Mouse (Mus musculus): ENCODE data around the gene Plekhg3.
A peak's percentile ranks its signal among the peaks of the same experiment; 100 is the strongest.

The Plekhg3 gene

GRCm38 (mm10) chr12:76587357-76587756 is 56.7 kb downstream of the Plekhg3 start:
- DNase-seq = no peak

DNA sequence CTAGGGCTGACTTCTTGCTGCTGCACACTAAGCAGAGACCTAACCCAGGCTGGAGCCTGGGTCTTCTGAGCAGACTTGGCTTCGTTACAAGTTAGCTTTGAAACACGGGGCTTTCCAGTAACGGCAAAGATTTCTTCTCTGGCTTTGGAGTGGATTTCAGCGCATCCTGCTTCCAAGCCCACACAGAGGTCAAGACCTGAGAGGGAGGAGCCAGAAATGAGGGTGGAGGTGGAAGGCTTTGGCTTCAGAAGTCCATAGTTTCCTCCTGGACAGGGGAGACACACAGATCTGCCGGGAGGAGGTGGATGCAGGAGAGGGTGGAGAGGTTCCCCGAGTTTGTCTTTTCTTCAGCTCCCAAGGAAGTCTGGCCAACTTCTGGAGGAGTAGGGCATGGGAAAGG is 58.8 kb downstream of the Plekhg3 start:
- no peak for DNase-seq

GRCm38 (mm10) chr12:76591037-76591436 is 60.3 kb downstream of the Plekhg3 start:
- DNase-seq = no peak

DNA sequence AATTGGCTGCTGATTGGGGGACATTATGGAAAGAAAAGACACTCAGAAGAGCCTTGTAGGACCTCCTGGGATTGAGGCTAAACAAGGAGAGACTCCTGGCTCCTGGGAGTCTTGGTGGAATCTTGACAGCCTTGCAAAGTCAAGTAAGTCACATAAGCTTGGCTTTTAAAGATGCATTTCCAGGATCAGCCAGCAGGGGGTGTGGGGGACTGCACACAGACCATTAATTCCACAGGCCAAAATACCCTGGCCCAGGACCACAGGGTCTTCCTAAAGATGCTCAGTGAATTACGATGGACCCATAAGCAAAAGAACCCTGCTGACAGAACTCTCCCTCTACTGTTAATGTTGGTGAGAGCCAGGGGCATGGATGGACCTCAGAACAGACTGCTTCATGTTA is 61.5 kb downstream of the Plekhg3 start:
- DNase-seq = peak; percentile 55

DNA sequence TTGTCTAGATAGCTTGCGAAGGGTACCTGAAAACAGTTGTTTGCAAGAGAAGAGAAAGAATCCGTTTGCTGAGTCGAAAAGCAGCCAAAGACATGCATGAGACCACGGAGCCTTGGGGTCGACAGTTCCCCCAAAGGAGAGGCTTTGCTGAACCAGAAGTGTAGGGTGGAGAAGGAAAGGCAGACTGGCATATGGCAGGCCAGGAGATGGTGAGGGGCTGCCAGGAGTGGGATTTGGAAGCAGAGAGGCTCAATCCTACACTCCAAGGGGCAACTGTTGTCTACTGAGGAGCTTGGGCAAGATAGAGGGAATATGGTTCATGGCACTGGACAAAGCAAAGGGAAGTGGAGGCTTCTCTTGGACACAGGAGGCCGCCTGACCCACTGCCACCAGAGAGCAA is 62.6 kb downstream of the Plekhg3 start:
- no peak for DNase-seq

- peak; percentile 54 for DNase-seq
Measured at GRCm38 (mm10) chr12:76593839-76594322, 63.2 kb downstream of the Plekhg3 start.

DNA sequence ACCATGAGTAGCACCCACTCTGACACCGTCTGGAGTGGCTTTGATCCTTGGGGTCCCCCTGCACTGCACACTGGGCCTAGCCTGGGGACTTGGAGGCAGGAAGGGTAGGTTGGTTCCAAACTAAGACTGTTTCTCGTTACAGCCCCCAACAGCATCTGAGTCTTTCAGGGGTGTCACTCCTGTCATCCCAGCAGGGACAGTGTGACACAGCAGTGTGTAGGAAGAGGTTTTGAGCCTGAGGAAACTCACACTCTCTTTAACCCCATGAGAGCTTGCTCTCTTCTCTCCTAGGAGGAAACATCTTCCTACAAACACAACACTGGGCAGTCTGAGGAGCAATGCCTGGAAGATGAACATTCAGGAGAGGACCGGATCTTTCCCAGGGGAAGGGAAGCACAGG is 63.9 kb downstream of the Plekhg3 start:
- DNase-seq = no peak

GRCm38 (mm10) chr12:76595830-76596229 is 65.1 kb downstream of the Plekhg3 start:
- no peak for DNase-seq

DNA sequence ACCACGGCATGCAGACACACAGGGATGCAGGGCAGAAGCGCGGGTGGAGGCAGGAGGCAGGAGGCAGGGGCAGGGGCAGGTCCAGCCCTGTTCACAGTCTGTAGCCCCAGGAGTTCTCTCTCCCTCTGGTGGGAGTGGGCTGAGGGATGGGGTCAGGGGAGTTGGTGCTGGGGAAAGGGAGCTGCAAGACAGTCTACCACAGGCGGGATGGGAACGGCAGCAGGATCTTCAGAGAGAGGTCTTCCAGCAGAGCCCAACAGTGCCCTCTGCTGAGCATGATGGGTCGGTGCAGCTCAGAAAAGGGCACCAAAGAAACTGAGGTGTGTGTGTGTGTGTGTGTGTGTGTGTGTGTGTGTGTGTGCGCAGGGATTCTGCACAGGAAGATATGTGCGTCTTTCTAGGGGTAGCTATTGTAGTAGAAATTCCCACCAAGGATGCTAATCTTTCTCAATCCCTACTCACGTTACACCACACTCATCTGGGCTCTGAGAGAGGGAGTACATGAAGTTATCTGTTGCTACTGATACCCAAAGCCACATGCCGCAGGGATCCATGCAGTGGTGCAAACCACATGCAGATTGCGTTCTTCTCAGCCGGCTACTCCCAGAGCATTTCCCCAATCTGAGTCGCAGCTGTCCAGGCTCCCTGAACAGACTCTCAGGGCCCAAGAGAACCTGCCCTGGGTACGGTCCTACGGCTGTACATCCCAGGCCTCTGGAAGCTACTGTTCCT is 65.8 kb downstream of the Plekhg3 start:
- DNase-seq = peak; percentile 74

DNA sequence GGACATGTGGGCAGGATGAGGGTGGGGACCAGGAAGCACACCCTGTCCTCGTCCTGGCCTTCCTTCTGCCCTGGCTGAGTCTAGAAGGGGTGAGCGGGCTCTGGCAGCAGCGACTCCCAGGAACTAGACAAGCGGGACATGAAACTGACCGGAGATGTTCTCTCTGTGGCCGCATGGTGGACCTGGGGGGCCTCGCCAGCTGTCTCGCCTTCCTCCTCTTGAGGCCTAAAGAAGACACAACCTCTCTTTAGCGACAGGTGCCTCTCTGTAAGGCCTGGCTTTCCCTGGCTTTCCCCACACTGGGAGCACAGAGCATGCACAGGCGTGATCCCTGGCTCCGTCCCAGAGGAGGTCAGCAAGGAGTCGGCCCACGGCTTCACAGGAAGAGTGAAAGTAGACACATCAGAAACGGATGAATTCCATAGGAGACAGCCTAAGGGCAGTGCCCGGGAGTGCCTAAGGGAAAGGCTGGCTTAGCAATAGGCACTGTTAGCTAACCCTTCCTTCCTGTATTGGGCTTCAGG is 66.9 kb downstream of the Plekhg3 start:
- no peak for DNase-seq

GRCm38 (mm10) chr12:76598196-76598928 is 67.7 kb downstream of the Plekhg3 start:
- no peak for DNase-seq

- no peak for DNase-seq
Measured at GRCm38 (mm10) chr12:76603779-76604178, 73.1 kb downstream of the Plekhg3 start.

DNA sequence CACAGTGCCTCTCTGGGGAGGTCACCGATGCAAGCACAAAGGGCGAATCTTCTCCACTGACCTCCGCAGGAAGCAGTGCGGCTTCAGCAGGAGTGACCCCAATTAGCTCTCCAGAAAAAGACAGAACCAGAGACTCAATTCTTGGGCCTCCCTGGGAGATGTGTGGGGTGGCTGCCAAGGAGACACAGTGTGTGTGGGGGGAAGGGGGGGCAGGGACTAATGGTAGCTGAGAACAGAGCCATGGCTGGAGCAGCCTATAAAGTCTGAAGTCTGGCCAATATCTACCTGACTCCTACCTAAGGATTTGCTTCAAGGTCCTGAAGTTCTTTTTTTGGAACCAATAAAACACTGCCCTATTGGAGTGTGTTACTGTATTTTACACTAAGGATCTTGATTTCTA is 73.9 kb downstream of the Plekhg3 start:
- no peak for DNase-seq

DNA sequence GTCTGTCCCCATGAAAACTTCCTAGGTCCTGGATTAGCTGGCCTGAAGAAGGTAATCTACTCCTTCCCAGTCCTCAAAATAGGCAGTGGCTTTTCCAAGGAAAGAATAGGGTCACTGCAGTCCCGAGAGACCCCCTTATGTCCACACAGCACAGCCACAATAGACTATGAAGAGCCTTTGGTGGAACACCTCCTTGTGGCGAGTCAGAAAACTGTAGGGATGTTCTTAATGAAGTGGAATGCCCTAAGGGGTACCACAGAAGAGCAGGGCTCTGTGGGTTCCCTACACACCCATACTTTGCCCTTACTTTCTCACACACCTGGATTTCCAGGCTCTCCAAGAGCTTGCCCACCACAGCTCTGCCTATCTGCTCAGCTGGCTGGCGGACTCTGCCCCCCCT is 75.1 kb downstream of the Plekhg3 start:
- DNase-seq = no peak

DNA sequence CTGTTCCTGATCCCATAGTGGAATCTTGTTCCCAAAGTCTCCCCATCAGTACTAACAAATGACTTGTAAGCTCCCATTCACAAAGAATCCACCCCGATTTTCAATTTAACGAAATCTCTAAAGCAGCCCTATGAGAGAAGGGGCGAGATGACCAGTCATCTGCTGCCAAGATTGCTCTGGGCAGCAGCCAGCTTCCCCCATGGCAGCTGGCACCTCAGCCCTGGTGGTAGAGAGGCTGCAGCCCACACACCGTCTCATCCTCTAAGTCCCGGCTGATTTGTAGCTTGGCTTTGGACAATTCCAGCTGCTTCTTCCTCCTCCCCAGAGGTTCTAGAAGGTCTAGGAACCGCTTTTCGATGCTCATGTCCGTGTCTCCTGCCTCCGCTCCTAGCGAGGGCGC is 77.5 kb downstream of the Plekhg3 start:
- no peak for DNase-seq

DNA sequence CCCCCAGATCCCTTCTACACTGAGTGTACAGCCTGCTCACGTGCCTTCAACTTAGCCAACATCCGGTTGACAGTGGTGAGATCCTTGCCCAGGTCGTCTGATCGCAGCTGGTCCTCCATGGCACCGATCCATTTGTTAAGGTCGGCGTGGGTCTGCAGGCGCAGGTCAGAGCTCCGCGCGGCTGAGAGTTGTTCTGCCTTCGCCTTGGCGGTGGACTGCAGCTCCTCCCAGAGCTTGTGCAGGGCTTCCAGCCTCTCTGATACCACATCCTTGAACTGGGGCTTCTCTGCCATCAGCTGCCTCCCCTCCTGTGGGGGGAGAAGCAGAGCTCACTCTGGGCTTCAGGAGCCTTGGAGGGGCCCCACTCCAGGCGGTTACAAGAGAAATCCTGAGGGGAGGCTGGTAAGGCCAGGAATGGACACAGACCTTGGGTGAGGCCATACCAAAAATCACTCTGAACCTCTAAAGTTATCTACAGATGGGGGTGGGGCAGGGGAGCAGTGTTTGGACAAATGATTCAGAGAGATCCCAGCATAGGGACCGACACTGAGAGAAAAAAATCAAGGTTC is 78.4 kb downstream of the Plekhg3 start:
- DNase-seq = no peak

- no peak for DNase-seq
Measured at GRCm38 (mm10) chr12:76612621-76613020, 81.9 kb downstream of the Plekhg3 start.

GRCm38 (mm10) chr12:76614868-76615579 is 84.3 kb downstream of the Plekhg3 start:
- DNase-seq = no peak

GRCm38 (mm10) chr12:76615580-76615937 is 84.9 kb downstream of the Plekhg3 start:
- DNase-seq = no peak

DNA sequence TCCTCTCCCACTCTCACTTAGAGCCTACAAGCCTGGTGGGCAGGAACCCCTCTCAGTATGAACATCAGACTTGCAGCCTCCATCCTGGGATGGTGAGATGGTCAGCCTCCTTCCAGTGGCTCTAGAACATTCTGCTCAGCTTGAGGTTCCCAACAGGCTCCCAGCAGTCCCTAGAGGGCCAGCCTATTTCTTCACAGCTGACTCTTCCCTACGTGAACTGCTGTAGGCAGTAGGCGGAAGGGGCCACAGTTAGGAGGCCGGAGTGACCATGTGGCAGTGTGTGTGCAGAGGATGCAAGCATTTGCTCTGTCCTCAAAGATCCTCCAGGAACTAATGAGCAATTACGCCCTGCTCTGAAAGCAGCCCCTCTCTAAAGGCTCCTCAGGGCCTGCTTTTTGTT is 87.5 kb downstream of the Plekhg3 start:
- no peak for DNase-seq

- DNase-seq = no peak
Measured at GRCm38 (mm10) chr12:76619847-76620246, 89.2 kb downstream of the Plekhg3 start.

DNA sequence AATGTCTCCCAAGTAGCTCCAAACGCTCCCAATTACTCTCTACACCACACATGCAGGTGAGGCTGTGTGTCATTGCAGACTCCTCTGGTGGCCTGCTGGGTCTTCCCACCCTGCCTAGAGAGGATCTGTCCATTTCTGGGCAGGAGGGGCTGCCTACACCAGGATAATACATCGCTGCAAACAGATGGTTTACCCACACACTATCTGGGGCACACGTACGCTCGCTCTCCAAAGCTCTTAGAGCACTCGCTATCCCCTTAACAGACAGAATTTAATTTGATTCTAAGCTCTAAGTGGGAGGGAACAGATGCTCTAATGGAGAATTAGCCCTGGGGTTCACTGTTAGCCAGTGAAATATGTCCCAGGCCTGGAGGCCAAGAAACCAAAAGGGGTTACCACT is 92.7 kb downstream of the Plekhg3 start:
- no peak for DNase-seq

All from right cerebral cortex, postnatal 4 days (tissue).